Mouse (Mus musculus): ENCODE measurements around the gene Ptdss2.
A peak's percentile ranks its signal among the peaks of the same experiment; 100 is the strongest.

Gene Ptdss2

DNA sequence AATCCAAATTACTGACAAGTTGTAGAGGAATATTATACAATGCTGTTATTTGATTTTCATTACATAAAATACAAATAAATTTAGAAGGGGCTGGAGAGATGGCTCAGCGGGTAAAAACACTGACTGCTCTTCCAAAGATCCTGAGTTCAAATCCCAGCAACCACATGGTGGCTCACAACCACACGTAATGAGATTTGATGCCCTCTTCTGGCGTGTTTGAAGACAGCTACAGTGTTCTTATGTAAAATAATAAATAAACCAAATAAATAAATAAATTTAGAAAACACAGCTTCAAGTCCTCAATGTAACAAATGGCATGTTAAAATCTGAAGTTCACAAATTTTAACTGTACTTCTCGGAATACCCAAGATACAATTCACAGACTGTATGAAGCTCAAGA lies 52.9 kb downstream of the Ptdss2 start:
- DNase-seq: no peak

DNA sequence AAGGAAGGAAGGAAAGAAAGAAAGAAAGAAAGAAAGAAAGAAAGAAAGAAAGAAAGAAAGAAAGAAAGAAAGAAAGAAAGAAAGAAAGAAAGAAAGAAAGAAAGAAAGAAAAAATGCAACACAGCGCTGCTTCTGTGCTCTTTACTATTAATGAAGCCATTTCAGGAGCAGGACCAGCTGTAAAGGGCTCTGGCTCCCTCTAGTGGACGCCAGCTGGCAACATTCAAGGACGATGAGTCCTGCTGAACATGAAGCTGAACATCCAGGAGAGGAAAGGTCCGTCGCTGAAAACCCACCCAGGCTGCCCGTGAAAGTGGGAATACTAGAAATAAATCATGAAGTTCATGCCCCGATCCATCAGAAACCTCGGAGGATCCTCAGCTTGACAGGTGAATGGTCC lies 54.0 kb downstream of the Ptdss2 start:
- DNase-seq: peak; percentile 85

DNA sequence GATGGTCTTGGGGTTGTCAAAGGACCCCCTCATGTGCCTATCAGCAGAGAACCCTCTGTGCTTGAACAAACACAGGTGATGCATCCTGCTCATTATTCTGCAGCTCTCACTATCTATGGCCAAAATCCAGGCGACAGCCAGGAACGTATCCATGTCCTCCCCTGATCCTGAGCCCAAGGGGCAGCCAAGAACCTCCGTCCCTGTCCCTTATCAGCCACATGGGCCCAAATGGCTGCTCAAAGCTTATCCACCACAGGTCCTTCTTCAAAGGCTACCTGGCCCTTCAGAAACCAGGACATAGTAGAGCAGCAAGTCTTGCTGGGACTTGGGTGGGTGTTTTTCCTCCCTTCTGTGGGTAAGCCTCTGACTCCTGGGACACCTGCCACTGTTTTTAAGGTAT lies 66.0 kb downstream of the Ptdss2 start:
- no peak for DNase-seq

DNA sequence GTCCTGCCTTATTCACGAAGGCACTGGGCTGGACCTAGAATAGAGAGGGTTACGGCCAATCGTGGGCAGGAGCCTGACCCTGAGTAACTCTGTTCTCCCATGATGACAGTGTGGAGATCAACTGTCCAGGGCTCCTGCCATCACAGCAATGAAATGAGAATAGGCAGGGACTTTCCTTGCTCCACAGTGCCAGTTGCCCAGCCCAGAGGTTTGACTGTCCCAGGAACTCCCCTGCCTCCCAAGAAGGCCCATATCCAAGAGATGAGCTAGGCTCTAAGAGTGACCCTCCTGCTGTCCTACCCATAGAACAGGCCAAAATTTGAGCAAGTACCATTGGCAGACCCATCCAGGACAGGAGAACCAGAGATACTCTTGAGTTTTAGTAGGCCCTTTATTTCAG lies 66.6 kb downstream of the Ptdss2 start:
- DNase-seq: no peak

DNA sequence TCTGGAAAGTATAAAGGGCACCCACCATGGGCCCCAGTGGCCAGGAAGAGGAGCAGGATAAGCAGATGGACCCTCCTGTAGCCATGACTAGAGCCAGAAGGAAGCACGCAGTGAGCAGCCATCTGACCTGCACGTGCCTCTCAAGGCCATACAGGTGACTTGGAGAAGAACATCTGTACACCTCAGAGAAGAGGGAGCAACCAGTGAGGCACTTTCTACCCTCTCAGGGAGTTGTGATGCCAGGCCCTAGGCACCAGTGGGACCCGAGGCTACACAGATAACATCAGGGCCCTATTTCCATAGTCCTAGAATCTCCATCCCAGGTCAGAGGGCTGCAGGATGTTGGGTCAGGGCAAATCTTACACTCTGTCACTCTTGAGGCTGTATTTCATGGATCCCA lies 68.0 kb downstream of the Ptdss2 start:
- DNase-seq: no peak

DNA sequence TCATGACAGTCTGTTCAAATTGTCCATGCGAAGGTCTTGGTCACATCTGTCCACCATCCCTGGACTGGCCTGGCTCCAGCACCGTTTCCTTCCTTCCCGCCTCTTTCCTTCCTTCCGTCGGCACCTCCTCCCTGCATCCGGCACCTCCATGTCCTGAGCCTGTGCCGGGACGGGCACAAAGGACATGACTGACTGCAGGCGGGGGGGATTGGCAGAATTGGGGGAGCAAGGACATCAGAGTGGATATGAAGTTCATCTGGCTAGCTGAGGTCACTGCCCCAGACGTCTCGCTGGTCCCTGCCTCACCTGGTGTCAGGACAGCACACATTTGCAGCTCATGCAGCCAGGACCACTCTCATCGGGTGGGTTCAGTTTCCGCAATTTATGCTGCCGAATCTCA lies 68.9 kb downstream of the Ptdss2 start:
- DNase-seq: no peak

DNA sequence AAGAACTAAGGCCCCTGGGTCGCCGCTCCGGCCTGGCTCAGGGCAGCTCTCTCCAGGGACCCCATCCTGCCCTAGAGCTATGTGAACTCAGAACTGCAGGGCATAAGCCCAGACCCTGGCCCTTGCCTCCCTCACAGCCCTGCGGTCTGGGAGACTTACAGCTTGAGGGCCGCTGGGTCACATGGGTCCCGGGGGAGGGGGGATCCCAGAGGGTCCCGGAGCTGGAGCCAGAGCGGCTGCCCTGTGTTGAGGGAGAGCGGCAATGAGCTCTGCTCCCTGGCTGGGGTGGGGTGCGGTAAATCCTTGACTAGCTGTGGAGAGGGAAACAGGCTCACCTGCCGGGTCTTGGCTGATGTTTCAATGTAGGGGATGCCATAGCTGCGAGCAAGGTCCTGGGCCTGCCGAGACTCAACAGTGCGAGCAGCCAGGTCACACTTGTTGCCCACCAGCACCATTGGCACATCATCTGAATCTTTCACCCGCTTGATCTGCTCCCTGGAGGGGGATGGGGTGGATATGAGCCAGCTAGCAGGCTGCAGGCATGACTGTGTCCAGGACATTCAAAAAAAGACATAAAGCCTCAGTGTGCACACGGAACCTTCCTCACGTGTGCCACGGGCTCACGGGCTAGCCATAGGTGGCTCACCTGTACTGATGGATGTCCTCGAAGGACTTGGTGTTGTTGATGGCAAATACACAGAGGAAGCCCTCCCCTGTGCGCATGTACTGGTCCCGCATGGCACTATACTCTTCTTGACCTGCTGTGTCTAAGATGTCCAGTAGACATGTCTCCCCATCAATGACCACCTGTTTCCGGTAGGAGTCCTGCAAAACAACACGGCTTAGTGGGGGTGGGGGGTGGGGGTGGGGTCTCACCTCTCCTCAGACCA lies 69.9 kb downstream of the Ptdss2 start:
- DNase-seq: no peak

DNA sequence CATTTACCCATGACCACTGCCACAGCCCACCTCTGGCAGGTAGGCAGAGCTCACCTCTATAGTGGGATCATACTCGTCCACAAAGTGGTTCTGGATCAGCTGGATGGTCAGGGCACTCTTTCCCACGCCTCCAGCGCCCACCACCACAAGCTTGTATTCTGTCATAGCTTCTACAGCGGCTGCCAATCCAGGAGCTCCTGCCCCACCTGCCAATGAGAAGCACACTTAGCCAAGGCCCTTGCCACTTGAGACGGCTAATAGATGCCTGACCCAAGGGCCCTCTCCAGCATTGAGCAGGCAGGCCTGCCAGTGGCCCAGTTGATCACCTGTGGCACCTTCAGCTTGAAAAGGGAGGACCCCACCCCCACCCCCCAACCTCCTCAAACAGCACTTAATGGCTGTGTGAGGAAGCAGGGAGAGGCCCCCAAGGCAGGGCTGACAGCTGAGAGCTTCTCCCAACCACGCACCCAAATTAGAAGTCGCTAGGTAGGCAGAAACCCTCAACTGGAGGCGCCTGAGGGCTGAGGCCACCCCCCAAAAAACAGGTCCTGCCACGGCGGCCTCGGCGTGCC lies 70.7 kb downstream of the Ptdss2 start:
- DNase-seq: no peak

DNA sequence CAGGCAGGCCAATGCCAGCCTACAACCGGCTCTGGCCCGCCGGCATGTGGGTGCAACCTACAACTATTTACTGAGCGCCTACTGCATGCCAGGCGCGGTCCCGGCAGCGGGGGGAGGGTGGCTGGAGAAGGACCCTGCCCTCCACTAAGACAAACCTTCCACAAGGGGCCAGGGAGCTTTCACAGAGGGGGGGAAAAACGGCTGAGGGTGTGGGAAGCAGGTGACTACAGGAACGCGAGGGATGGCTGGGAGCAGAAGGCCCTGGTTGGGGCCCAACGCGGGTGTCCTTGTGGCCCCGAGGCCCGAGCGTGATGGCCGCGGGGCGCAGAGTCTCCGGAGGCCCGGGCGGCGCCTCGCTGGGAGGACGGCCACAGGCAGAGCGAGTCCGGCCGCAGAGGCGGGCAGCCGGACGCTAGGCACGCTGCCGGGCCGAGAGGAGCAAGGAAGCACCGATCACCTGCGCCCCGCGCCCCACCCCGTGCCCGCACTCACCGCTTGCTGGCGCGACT lies 71.2 kb downstream of the Ptdss2 start:
- DNase-seq: no peak

DNA sequence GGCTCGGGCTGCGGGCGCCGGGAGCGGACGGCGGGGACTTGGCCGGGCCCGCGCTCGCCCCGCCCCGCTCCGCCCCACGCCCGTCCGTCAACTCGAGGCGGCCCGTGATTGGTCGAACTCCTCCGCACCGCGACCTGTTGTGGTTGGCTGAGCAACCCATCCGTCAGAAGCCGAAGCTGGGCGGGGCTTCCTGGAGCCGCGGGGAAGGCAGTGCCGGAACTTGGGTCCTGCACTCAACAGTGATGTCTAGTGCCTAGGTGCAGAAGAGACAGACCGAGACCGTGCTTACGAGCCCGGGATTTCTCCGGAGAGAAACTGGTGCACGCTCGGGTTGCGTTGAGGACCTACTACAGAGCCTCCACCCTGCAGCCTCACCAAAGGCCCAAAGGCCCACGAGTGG lies 71.8 kb downstream of the Ptdss2 start, which contains the start of the genes Hras and Lrrc56:
Gene Hras (minus strand): TSS at position 58 of the 400 bp plus-strand sequence.
Gene Lrrc56 (plus strand): TSS at position 210 of the 400 bp plus-strand sequence.
- DNase-seq: peak; percentile 98

DNA sequence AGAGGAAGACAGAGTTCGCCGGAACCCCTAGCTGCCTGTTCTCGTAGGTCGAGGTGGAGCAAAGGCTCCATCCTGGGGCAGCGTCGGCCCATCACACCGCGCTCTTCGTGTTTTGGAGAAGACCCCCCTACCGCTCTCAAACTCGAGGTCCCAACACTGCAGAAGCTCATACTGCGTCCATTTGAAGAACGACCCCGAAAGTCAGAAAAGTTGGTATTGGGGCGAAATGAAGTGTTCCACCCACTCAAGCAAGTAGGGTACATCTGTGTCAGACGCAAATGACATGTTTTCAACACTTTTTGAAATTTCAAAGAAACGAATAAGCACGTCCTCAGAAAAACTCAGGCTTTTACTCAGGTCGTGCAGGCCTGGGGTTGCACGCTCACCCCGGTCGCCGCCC lies 72.2 kb downstream of the Ptdss2 start:
- DNase-seq: no peak

DNA sequence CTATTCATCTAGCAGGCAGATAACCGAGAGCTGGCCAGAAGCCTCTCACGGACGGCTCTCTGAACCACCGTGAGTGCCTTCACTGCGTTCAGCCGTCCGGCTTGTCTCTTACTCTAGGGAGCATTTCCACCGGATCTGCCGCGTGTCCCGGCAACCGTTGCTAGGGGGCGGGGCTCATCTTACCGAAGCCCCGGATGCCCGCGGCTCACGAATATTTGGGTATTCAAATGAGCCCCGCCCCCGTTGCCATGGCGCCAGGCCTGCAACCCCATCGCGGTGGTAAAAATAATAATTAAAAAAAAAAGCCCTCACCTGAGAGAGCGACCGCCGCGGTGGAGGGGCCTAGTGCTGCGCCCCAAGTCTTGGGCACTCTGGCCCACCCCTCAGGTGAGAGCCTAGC lies 72.6 kb downstream of the Ptdss2 start:
- peak; percentile 93 for DNase-seq

DNA sequence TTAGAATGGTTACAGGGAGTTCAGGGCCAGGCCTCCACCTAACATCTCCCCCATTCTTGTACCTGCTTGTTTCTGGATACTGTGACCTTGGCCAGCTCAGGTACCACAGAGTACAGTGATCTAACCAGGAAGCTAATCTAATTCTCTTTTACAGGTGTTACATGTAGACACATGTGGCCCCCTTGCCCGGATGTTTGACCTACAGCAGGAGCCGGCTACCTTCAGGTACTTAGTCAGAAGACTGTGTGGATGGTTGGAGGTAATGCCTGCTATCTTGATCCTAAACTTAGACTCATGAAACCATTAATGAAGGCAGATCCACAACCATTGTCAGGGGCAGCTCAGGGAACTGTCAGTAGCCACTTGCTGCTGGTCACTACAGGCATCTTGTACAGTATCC lies 73.6 kb downstream of the Ptdss2 start:
- no peak for DNase-seq

DNA sequence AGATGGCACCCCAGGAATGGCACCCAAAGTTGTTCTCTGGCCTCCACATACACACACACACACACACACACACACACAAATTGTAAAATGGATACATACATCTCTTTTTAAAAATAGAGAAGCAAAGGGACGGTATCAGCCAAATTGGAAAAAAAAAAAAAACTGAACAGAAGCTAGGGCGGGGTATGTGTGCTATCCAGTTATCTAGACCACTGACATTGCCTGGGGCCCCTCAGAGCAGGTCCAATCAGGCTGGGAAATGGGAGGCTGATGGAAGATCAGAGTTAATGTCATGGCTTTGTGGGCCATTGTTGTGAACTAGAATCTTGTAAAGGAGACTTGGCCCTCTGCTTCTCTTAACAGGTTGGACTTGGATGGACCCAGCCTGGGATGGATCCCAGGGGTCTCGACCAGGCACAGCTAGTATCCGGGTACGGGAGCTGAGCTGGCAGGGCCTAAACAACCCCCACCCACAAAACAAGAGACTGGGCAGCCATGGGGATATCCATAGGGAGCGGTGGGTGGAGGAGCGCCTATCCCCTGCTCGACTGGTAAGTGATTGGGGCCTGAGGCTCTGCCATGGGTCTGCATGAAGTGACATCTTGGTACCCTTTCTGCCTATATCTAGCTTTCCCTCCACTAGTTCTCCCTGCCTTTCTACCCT lies 74.6 kb downstream of the Ptdss2 start:
- DNase-seq: no peak

DNA sequence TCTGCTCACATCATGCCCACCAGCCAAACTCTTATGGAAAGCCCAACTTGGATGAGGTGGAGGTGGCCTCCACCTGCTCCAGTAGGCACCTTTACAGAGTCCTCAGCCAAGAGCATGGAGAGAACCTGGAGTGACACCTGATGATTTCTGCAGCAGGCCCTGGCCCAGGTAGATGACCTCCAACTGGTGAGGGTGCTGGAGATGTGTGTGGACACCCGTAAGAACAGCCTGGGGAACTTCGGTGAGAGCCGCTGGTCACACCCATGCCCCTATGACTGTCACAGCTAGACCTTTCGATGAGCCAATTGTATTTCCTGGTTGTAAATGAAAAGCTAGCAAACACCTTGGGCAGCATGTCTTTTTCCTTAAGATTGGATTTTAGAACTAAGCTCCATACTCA lies 75.9 kb downstream of the Ptdss2 start:
- DNase-seq: no peak

DNA sequence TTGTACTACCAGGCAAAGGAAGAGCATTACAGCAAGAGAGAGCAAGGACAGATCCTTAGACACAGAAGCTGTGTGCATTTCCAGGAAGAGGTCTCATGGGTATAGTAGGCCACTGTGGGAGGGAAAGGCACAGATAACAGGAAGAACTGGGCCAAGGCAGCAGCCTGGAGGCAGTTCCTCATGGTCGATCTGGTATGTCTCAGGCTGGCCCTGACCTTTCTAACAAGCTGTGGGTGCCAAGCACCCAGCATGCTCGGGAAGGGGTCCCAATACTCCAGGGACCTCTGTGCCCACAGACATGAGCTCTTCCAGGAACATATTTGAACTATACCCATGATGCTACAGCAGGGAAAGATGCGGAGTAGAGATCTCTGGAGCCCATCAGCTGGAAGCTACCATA lies 82.4 kb downstream of the Ptdss2 start:
- DNase-seq: no peak

DNA sequence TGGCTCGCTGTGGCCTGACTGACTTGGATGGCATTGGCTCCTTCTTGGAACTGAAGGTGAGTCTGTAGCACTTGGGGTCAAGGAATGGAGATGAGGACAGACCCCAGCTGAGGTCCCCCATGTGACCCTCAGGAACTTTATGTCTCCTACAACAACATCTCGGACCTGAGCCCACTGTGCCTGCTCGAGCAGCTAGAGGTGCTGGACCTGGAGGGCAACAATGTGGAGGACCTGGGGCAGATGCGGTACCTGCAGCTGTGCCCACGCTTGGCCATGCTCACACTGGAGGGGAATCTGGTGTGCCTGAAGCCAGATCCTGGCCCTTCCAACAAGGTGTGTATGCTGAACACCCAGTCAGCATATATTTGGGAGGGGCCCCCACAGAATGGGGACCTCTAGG lies 83.3 kb downstream of the Ptdss2 start:
- no peak for DNase-seq

DNA sequence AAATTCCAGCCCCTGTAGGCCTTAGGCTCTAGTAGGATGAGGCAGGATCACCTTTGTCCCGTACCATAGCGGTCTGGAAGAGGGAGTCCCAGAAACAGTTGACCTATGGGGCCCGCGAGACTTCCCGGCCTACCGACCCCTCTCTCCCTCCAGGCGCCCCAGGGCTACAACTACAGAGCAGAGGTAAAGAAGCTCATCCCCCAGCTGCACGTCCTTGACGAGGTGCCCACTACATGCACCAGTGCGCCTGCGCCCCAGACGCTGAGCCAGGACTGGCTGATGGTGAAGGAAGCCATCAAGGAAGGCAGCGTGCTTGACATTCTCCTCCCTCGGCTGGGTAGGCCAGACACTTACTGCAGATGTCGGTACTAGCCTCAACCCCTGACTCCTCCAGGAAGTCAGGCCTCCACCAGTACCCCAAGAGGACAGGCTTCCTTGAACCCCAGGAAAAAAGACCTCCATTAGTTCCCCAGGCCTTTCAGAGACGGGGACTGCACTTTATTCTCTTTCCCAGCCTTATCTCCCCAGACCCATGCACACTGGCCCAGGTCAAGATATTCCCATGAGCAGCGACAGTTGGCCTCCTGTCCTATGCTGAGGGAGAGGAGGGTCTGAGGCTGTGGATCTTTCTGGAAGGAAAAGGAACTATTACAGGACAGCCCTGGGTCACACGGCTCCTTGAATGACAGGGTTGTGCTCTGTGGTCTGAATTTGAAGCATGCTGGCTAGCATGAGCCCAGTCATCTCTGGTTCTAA lies 84.2 kb downstream of the Ptdss2 start:
- no peak for DNase-seq
